In the genomic region with DNA sequence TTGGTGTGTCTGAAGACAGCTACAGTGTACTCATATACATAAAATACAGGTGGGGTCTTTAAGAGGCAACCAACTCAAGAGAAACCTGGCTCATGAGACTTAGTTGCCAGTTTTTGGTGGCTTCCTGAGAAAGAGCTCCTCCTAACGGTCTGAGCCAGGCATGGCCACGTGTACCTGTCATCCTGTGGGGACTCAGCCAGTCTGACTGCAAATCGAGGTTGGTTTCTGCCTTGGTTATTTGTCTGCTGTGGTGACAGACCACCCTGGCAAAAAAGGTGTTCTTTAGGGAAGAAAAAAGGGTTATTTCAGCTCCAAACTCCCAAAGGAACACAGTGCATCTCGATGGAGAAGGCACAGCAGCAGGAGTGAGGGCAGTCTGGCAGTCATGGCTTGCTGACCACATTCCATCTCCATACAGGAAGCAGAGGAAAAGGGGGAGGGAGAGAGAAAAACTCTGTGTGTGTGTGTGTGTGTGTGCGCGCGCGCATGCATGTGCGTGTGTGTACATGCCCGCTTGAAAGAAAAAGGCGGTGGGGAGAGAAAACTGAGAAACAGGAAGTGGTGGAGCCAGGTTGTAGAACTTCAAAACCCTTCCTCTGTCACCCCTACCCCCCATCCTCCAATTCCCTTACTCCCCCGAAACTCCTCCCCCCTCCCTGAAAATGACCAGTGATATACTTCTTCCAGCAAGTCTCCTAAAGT, we compare ENCODE assay signal across 16 mouse cellular contexts. TPM values are rescaled to one million over a fixed set of nuclear protein-coding genes. Genes with fewer than 3 reads are reported as not detected.
DNase-seq lines count a peak whose midpoint lies in the region; ATAC-seq and TF ChIP-seq lines count a peak whose summit lies in the region.
"Had no signal": no experiment of that assay in that cellular context is flagged by ENCODE, and none has a peak within 500 bp of the region (broad histone marks: within the 10 kb centered on the region; RNA-seq: fewer than 3 reads in every experiment).

No protein-coding gene starts in this region.

- TF ChIP-seq POLR2A in thymus, adult 2 months (IDR thresholded peaks at IDR 0.05; ENCODE audit: control insufficient read depth, extremely low read depth, insufficient read depth, low read length, poor library complexity): no peak
- no peak for TF ChIP-seq POLR2A in cerebellum, adult 2 months (IDR thresholded peaks at IDR 0.05; ENCODE audit: borderline replicate concordance, insufficient read depth, low read length)

- peak overlapping the region; percentile 42; the same call in 1 of the 2 replicates for H3K27ac ChIP-seq in thymus, adult 2 months (ENCODE audit: control insufficient read depth, insufficient read depth, low read length)
- H3K27ac ChIP-seq in limb, embryonic 12.5 days: peak overlapping the region; percentile 88
- no peak overlapping the region for H3K27ac ChIP-seq in cerebellum, adult 2 months (ENCODE audit: insufficient read depth, low read length)
- no peak overlapping the region for H3K27ac ChIP-seq in forebrain, embryonic 16.5 days (ENCODE audit: low read length)
- H3K27ac ChIP-seq: forebrain, embryonic 13.5 days; macrophage had no signal

- H3K4me3 ChIP-seq in thymus, adult 2 months (ENCODE audit: control insufficient read depth, insufficient read depth, low read length): no peak overlapping the region
- H3K4me3 ChIP-seq in limb, embryonic 12.5 days (replicated peaks): no peak overlapping the region
- no peak overlapping the region for H3K4me3 ChIP-seq in cerebellum, adult 2 months (replicated peaks; ENCODE audit: insufficient read depth, low read depth, low read length)
- H3K4me3 ChIP-seq in forebrain, embryonic 16.5 days (replicated peaks; ENCODE audit: low read length): no peak overlapping the region
- H3K4me3 ChIP-seq: forebrain, embryonic 13.5 days; myocyte had no signal

- 29% methylated on average over 12 of the region's 12 CpGs for WGBS in thymus, adult 2 months
- WGBS in limb, embryonic 12.5 days: 71% methylated on average over 12 of the region's 12 CpGs
- 77% methylated on average over 12 of the region's 12 CpGs for WGBS in cerebellum, adult 2 months
- WGBS in forebrain, embryonic 16.5 days: 79% methylated on average over 12 of the region's 12 CpGs

- H3K4me2 ChIP-seq in limb, embryonic 12.5 days: no peak overlapping the region
- H3K4me2 ChIP-seq in forebrain, embryonic 16.5 days (ENCODE audit: low read length): no peak overlapping the region
- H3K4me2 ChIP-seq: forebrain, embryonic 13.5 days had no signal

- no peaks in the 10 kb centered on the region for H3K36me3 ChIP-seq in thymus, adult 2 months (ENCODE audit: control insufficient read depth, insufficient read depth, low read length)
- H3K36me3 ChIP-seq in limb, embryonic 12.5 days: no peaks in the 10 kb centered on the region
- no peaks in the 10 kb centered on the region for H3K36me3 ChIP-seq in forebrain, embryonic 16.5 days (ENCODE audit: control insufficient read depth, insufficient read depth)

- no peak overlapping the region for H3K9ac ChIP-seq in limb, embryonic 12.5 days (replicated peaks)
- H3K9ac ChIP-seq in forebrain, embryonic 16.5 days (replicated peaks; ENCODE audit: low read depth, low read length): no peak overlapping the region
- H3K9ac ChIP-seq: forebrain, embryonic 13.5 days had no signal

- H3K27me3 ChIP-seq in thymus, adult 2 months (ENCODE audit: control insufficient read depth, insufficient read depth, low read length): no peaks in the 10 kb centered on the region
- H3K27me3 ChIP-seq in limb, embryonic 12.5 days: no peaks in the 10 kb centered on the region
- H3K27me3 ChIP-seq in cerebellum, adult 2 months (ENCODE audit: control insufficient read depth, insufficient read depth, low read length): no peaks in the 10 kb centered on the region
- H3K27me3 ChIP-seq in forebrain, embryonic 16.5 days (replicated peaks; ENCODE audit: control insufficient read depth, insufficient read depth, low read length): no peaks in the 10 kb centered on the region
- H3K27me3 ChIP-seq: forebrain, embryonic 13.5 days had no signal

- ATAC-seq in limb, embryonic 12.5 days (ENCODE audit: insufficient number of reproducible peaks, insufficient read depth, low FRiP score, low TSS enrichment, low read depth): no peak
- ATAC-seq in forebrain, embryonic 16.5 days: no peak
- ATAC-seq: forebrain, embryonic 13.5 days had no signal

- H3K9me3 ChIP-seq in limb, embryonic 12.5 days: 0 out of 2 replicates have a peak, but pooled peaks cover 4% of the 10 kb centered on the region
- H3K9me3 ChIP-seq in forebrain, embryonic 16.5 days (ENCODE audit: control insufficient read depth, low read length): no peaks in the 10 kb centered on the region
- H3K9me3 ChIP-seq: forebrain, embryonic 13.5 days had no signal

- peak; percentile 16 for DNase-seq in embryo, embryonic 10.5 days (ENCODE audit: low spot score)
- no peak for DNase-seq in embryo, embryonic 9.5 days (ENCODE audit: extremely low spot score)
- DNase-seq in thymus, adult 2 months: peak; percentile 13
- no peak for DNase-seq in thymus, adult 18-20 months
- no peak for DNase-seq in cerebellum, adult 2 months
- no peak for DNase-seq in left cerebral cortex, adult 8-10 months (ENCODE audit: low spot score in 2 of 2)
- DNase-seq: gastrocnemius, postnatal 36 days; kidney, postnatal 14 days had no signal

- peaks cover 9% of the 10 kb centered on the region for H3K4me1 ChIP-seq in thymus, adult 2 months (replicated peaks; ENCODE audit: control insufficient read depth, insufficient read depth, low read length)
- peaks cover 44% of the 10 kb centered on the region for H3K4me1 ChIP-seq in limb, embryonic 12.5 days (replicated peaks)
- no peaks in the 10 kb centered on the region for H3K4me1 ChIP-seq in cerebellum, adult 2 months (ENCODE audit: control insufficient read depth, insufficient read depth, low read length)
- no peaks in the 10 kb centered on the region for H3K4me1 ChIP-seq in forebrain, embryonic 16.5 days (replicated peaks; ENCODE audit: control insufficient read depth, insufficient read depth, low read length)
- H3K4me1 ChIP-seq: forebrain, embryonic 13.5 days had no signal

- TF ChIP-seq CTCF in thymus, adult 2 months (IDR thresholded peaks at IDR 0.05; ENCODE audit: borderline replicate concordance, control insufficient read depth, extremely low read depth, insufficient read depth, low read length, poor library complexity): no peak
- TF ChIP-seq CTCF in cerebellum, adult 2 months (IDR thresholded peaks at IDR 0.05; ENCODE audit: borderline replicate concordance, insufficient read depth, low read depth, low read length): no peak

RNA-seq across cellular contexts. Expression of gene Smim23, which starts 55.6 kb away (rescaled TPM):
- not detected in 2 replicates for polyA plus RNA-seq in thymus, adult 2 months (2012; rRNA removed)
- polyA plus RNA-seq in limb, embryonic 12.5 days (2016; fragmentation: Nextera tagmentation; extraction: Ambion mirVana): not detected in 2 replicates
- polyA plus RNA-seq in cerebellum, adult 2 months (2012; rRNA removed): not detected in 2 replicates
- not detected for total RNA-seq in left cerebral cortex, adult 8-10 months (2022)
- not detected in 2 replicates for polyA plus RNA-seq in forebrain, embryonic 16.5 days (2015; fragmentation: Nextera tagmentation; extraction: Ambion mirVana)
- total RNA-seq: gastrocnemius, postnatal 36 days; heart, postnatal 25 days; left cerebral cortex, postnatal 36 days had no signal
- polyA plus RNA-seq: embryonic facial prominence, embryonic 11.5 days; forebrain, embryonic 13.5 days; macrophage; myocyte had no signal

Comparison
In these comparisons a context has a peak if more than half of its experiments do, and no peak if none do; other contexts are left out.
1. DNase-seq: peak in embryo, embryonic 10.5 days (single experiment) and thymus, adult 2 months (single experiment); none in embryo, embryonic 9.5 days (single experiment), thymus, adult 18-20 months (0 of 2), cerebellum, adult 2 months (0 of 2) and left cerebral cortex, adult 8-10 months (0 of 2).
2. H3K27ac ChIP-seq: peak in thymus, adult 2 months (single experiment) and limb, embryonic 12.5 days (single experiment); none in cerebellum, adult 2 months (single experiment) and forebrain, embryonic 16.5 days (single experiment).